Mouse (Mus musculus) forebrain, embryonic 11.5 days (tissue): Measurements from ENCODE around the gene Acacb. TPM values are rescaled to one million over a fixed set of nuclear protein-coding genes. Genes with fewer than 3 reads are reported as not detected.

ENCODE experiments used
- ATAC-seq: fragments of 200-750 bp; cut with Nextera tagmentation; replicated peaks from 2 replicates; pipeline ENCODE4 v1.8.0; 2017; ENCODE audit warnings: moderate TSS enrichment; ENCODE audit not compliant: low FRiP score
- DNase-seq: peaks from one replicate; pipeline ENCODE4 v3.0.0-alpha.2; 2017; ENCODE audit warnings: low spot score
- H3K27ac ChIP-seq: fragments of 300-500 bp; sonication (generic); 2 replicates; pipeline ENCODE4 v1.5.1; 2014; ENCODE audit warnings: low read depth, low read length
- H3K27me3 ChIP-seq: fragments of 300-500 bp; sonication (generic); 2 replicates; pipeline ENCODE4 v1.6.1; 2014; ENCODE audit warnings: mild to moderate bottlenecking, low read length, mixed read lengths; ENCODE audit not compliant: control insufficient read depth, insufficient read depth
- H3K36me3 ChIP-seq: fragments of 300-500 bp; sonication (generic); 2 replicates; pipeline ENCODE4 v1.6.1; 2014; ENCODE audit warnings: mild to moderate bottlenecking, low read length, moderate library complexity, mixed read lengths; ENCODE audit not compliant: control insufficient read depth, insufficient read depth
- H3K4me1 ChIP-seq: fragments of 300-500 bp; sonication (generic); replicated peaks from 2 replicates; pipeline ENCODE4 v1.6.1; 2014; ENCODE audit warnings: low read length, mixed read lengths; ENCODE audit not compliant: control insufficient read depth, insufficient read depth
- H3K4me2 ChIP-seq: fragments of 300-500 bp; sonication (generic); 2 replicates; pipeline ENCODE4 v1.6.1; 2014; ENCODE audit warnings: low read depth, mild to moderate bottlenecking, low read length, moderate library complexity, mixed read lengths; ENCODE audit not compliant: severe bottlenecking
- H3K4me3 ChIP-seq: fragments of 300-500 bp; sonication (generic); 2 replicates; pipeline ENCODE4 v1.5.1; 2014; ENCODE audit warnings: low read depth, low read length
- H3K9ac ChIP-seq: fragments of 300-500 bp; sonication (generic); 2 replicates; pipeline ENCODE4 v1.6.1; 2014; ENCODE audit warnings: low read length
- H3K9me3 ChIP-seq: fragments of 300-500 bp; sonication (generic); 2 replicates; pipeline ENCODE4 v1.6.1; 2016; ENCODE audit warnings: low read length, mixed read lengths; ENCODE audit not compliant: control insufficient read depth
- WGBS: fragments of 180-500 bp; shearing (Covaris S2); extraction: QIAGEN DNeasy Blood & Tissue Kit; methylation state at CpG from one replicate; pipeline ENCODE4 v1.1.7; 2014; 5-methylcytosine and 5-hydroxymethylcytosine counted together
- polyA plus RNA-seq: library from polyadenylated mRNA; unstranded; fragments of >200 nt; fragmentation: Nextera tagmentation; extraction: Ambion mirVana; gene quantifications from 2 replicates; pipeline ENCODE4 v1.2.1, GENCODE M21; 2014

Acacb gene
- polyA plus RNA-seq, 1 experiment from 2014 or later, result 1.3 TPM

DNA sequence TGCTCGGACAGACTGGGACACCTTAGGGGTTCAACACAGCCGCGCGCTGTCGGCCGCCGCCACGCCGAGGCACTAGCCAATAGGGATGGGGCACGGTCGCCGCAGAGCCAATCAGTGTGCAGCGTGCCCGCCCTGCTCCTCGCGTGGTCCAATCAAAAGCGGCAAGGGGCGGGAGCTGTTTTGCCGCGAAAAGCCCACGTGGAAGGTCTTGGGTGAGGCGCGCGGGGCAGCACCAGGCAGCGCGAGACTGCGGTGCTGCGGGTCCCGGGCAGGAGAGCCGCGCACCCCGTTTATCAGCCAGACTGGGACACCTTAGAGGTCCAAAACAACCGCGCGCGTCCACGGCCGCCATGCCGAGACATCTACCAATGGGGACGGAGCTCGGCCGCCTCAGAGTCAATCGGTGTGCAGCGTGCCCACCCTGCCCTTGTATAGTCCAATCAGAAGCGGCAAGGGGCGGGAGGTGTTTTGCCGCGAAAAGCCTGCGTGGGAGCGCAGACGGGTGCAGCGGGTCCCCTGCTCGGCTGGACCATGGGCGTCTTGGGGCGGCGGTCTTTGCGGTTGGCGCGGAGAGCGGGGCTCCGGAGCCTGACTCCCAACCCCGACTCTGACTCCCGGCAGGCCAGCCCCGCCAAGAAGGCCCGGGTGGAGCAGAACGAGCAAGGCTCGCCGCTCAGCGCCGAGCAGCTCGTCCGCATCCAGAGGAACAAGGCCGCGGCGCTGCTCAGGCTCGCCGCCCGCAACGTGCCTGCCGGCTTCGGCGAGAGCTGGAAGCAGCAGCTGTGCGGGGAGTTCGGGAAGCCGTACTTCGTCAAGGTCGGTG lies 15.4 kb upstream of the Acacb start:
- peak; percentile 97 for DNase-seq
- Histone ChIP-seq H3K4me3 (peak overlapping the region; percentile 76), H3K27ac (peak overlapping the region; percentile 46; the same call in 1 of the 2 replicates), H3K4me2 (peak overlapping the region; percentile 94), H3K27me3 (no peaks in the 10 kb centered on the region), H3K9me3 (no peaks in the 10 kb centered on the region), H3K4me1 (peaks cover 4% of the 10 kb centered on the region; the same call in 1 of the 2 replicates), H3K9ac (peak overlapping the region; percentile 64), H3K36me3 (no peaks in the 10 kb centered on the region)
- ATAC-seq, result peak; percentile 97
- WGBS, result under 1% methylated on average over 81 of the region's 87 CpGs

DNA sequence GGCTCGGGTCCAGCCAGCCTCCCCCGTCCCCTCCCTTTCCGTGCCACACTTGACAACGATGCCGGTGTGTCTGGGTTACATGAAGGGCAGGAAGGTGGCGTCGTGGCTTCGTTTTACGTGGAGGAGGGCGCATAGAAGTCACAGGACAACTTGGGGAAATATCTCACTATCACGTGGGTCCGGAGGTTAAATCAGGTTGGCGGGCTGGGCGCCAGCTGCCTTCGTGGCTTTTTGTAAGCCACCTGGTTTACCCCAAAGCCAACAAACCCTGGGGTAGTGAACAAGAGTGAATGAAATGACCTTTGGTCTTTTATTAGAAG lies 14.9 kb upstream of the Acacb start:
- peak overlapping the region; percentile 76 for H3K4me3 ChIP-seq
- under 1% methylated on average over 15 of the region's 15 CpGs for WGBS
- ATAC-seq (no peak), DNase-seq (no peak)
- peak overlapping the region; percentile 46; the same call in 1 of the 2 replicates for H3K27ac ChIP-seq
- H3K9me3 ChIP-seq, result no peaks in the 10 kb centered on the region
- no peaks in the 10 kb centered on the region for H3K27me3 ChIP-seq
- H3K4me2 ChIP-seq, result peak overlapping the region; percentile 94
- H3K4me1 ChIP-seq, result peaks cover 4% of the 10 kb centered on the region; the same call in 1 of the 2 replicates
- peak overlapping the region; percentile 64 for H3K9ac ChIP-seq
- H3K36me3 ChIP-seq, result no peaks in the 10 kb centered on the region

DNA sequence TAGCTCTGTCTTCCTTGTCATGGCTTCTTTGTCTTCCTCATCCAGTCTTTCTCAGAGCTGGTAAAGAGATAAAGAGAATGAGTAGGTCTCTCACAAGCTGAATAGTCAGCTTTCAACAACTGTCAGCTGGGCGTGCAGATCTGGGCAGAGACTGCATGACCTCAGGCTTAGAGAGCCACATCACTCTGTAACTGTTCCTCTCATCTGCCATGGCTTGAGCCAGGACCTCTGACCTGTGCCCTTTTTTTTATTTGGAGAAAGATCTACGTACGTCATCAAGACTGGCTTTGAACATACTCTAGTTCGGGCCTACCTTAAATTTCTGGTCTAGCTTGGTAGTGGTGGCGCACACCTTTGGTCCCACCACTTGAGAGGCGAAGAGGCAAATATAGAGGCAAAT lies 13.5 kb upstream of the Acacb start:
- no peaks in the 10 kb centered on the region for H3K27me3 ChIP-seq
- no peak overlapping the region for H3K27ac ChIP-seq
- DNase-seq (no peak), ATAC-seq (no peak)
- H3K36me3 ChIP-seq, result no peaks in the 10 kb centered on the region
- WGBS, result 88% methylated on average over 6 of the region's 6 CpGs
- no peaks in the 10 kb centered on the region for H3K9me3 ChIP-seq
- no peak overlapping the region for H3K4me2 ChIP-seq
- peaks cover 4% of the 10 kb centered on the region; the same call in 1 of the 2 replicates for H3K4me1 ChIP-seq
- H3K9ac ChIP-seq, result no peak overlapping the region
- no peak overlapping the region for H3K4me3 ChIP-seq

DNA sequence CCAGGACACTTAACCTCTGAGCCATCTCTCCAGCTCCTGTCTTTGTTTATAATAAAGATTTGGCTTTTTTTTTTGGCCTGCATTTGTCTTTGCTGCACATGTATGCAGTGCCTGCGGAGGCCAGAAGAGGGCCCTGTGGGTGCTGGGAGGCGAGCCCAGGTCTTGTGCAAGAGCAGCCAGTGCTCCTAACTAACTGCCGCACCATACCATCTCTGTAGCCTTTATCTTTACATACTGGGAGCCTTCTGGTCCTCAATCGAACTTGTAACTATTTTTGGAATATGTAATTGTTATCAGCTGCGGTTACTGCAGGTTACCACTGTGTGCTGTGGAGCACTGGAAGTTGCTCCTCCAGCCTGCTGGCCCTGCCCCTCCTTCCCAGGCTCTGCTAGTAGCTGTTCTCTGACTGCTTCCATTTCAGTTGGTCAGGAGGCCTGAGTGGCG lies 12.2 kb upstream of the Acacb start:
- Histone ChIP-seq H3K27ac (no peak overlapping the region), H3K27me3 (no peaks in the 10 kb centered on the region), H3K9ac (no peak overlapping the region), H3K4me3 (no peak overlapping the region), H3K36me3 (no peaks in the 10 kb centered on the region), H3K4me2 (no peak overlapping the region), H3K9me3 (no peaks in the 10 kb centered on the region), H3K4me1 (peaks cover 4% of the 10 kb centered on the region; the same call in 1 of the 2 replicates)
- ATAC-seq (no peak), DNase-seq (peak; percentile 64)
- 67% methylated on average over 6 of the region's 6 CpGs for WGBS

DNA sequence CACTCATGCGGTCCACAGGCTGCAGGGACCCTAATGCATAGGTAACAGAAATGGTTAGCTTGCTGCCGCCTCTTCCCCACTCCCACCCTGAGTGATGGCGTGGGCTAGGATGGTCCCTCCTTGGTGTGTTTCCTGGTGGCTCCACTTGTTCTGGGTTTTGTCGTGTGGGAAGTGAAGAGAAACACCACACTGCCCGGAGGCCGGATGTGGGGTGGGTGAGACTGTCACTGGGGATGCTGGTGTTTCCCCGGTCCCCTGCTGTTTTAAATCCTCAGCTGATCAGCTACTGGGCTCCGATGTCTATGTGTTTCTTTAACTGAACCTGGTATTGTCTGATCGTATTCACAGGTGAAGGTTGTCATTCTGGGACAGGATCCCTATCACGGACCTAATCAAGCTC lies 10.8 kb upstream of the Acacb start:
- Histone ChIP-seq H3K4me1 (peaks cover 4% of the 10 kb centered on the region; the same call in 1 of the 2 replicates), H3K27me3 (no peaks in the 10 kb centered on the region), H3K4me3 (no peak overlapping the region), H3K36me3 (no peaks in the 10 kb centered on the region), H3K9ac (no peak overlapping the region), H3K4me2 (no peak overlapping the region), H3K27ac (no peak overlapping the region), H3K9me3 (no peaks in the 10 kb centered on the region)
- DNase-seq (no peak), ATAC-seq (no peak)
- WGBS, result 93% methylated on average over 10 of the region's 10 CpGs

DNA sequence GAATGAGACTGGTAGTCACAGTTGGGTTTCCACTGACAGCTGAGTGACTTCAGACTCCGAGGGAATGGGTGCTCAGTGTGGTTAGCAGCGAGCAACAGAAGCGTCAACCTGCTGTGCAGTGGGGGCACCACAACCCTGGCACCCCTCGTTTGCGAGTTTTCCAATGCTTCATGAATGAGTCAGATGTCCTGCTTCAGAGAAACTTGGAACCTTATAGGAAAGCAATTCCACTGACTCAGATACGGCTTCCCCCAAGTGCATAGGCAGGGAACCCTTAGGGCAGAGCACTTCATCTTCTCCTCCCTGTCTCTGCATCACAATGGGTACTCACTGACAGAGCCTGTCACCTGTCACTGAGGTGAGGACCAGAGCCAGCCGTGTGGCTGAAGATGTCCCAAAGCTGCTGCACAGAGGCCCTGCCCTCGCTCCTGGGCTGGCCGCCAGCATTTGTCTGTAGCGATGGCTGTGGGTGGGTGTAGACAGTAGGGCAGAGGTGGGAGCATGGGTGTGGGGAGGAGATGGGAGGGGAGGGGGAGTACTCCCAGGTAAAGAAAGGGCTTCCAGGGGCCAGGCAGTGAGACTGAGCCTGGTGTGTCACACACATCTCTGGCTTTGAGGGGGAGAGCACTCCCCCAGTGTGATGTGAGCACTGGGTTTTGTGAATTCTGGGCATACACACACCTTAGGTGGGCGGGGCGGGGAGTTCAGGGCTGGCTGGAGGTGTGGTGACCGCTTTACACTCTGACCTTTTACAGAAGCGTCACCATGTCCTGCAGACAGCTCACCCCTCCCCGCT lies 8.7 kb upstream of the Acacb start:
- WGBS, result 91% methylated on average over 15 of the region's 15 CpGs
- H3K36me3 ChIP-seq, result no peaks in the 10 kb centered on the region
- H3K4me2 ChIP-seq, result no peak overlapping the region
- no peaks in the 10 kb centered on the region for H3K9me3 ChIP-seq
- no peak overlapping the region for H3K9ac ChIP-seq
- no peak for DNase-seq
- ATAC-seq, result no peak
- no peak overlapping the region for H3K4me3 ChIP-seq
- H3K27me3 ChIP-seq, result no peaks in the 10 kb centered on the region
- H3K4me1 ChIP-seq, result peaks cover under 1% of the 10 kb centered on the region; the same call in 1 of the 2 replicates
- no peak overlapping the region for H3K27ac ChIP-seq

DNA sequence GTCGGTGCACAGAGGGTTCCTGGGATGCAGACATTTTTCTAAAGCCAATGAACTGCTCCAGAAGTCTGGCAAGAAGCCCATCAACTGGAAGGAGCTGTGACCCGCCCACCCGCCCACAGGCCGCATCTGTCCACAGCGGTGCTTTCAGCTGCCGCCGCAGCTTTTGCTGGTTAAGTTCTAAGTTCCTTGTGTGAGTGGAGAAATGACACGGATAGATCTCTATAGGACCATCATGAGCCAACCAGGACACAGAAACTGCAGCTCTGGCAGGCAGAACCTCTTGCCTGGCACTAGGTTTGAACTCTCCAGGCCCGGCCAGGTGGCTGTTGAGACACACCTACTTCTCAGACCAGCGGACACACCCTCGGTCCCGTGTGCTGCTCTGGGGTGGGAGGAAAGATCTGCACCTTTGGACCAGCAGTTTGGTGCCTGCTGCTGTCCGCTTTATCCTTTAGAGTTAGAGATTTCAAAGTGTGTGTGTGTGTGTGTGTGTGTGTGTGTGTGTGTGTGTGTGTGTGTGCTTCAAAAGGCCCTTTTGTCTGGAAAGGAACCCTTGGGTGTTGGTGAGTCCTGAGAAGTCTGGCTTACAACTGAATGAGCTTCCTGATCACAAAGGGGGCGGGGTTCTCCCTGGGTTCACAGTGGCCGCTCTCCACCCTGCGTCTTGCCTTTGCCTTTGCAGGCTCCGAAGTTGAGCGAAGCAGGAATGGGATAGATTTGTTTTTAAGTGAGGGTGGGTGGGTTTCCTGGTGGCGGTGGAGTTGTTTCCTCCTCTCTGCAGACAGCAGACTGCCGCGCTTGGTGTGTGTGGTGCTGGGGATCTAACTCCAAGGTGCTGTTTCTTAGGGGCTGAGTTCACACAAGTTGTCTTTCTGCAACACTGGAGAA lies 7.8 kb upstream of the Acacb start:
- Histone ChIP-seq H3K9ac (peak overlapping the region; percentile 8; the same call in 1 of the 2 replicates), H3K27me3 (no peaks in the 10 kb centered on the region), H3K27ac (no peak overlapping the region), H3K4me3 (no peak overlapping the region), H3K36me3 (no peaks in the 10 kb centered on the region), H3K4me2 (no peak overlapping the region), H3K9me3 (no peaks in the 10 kb centered on the region), H3K4me1 (no peaks in the 10 kb centered on the region; the same call in 1 of the 2 replicates)
- DNase-seq (no peak), ATAC-seq (no peak)
- 83% methylated on average over 21 of the region's 21 CpGs for WGBS

DNA sequence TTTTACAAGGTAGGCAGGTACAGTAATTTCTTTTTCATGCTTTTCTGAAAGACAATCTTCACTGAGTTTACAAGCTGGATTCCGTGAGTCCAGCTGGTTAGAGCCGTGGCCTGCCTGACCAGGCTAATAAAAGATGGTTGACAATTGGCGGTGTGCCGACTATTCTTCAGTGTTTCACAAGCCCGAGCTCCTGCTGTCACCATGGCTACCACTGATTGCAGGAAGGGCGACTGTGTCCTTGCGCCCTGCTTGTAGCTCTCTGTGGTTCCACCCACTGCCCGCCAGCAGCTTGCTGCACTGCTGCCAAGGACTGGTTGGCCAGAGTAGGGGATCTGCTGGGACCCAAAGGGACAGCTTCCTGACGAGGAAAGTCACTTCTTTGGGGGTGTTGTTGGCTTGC lies 7.2 kb upstream of the Acacb start:
- Histone ChIP-seq H3K9ac (peak overlapping the region; percentile 8; the same call in 1 of the 2 replicates), H3K4me1 (no peaks in the 10 kb centered on the region; the same call in 1 of the 2 replicates), H3K27me3 (no peaks in the 10 kb centered on the region), H3K36me3 (no peaks in the 10 kb centered on the region), H3K4me2 (no peak overlapping the region), H3K4me3 (no peak overlapping the region), H3K27ac (no peak overlapping the region), H3K9me3 (no peaks in the 10 kb centered on the region)
- 52% methylated on average over 9 of the region's 9 CpGs for WGBS
- 0 out of 2 replicates have a peak, but pooled peaks have one; percentile 42 for ATAC-seq
- peak; percentile 58 for DNase-seq
